7 mouse cellular contexts compared by ENCODE assay signal in the genomic region with DNA sequence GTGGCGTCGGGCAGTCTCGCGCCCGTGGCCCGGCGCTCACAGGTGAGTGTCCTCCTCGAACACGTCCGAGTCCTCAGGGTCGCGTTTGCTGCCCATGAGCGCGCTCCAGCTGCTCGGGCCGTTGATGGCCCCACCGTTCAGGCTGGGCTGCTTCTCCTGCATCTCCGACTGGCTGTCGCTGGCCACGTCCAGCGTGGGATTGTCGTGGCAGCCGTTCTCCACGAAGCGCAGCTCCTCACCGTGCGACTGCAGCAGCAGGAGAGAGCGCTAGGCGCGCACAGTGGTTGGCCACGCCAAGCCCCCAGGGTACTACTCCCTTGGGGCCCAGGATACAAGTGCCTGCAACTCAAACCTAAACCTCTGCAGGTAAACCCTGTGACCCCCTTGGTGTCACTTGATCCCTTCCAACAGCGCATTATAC. TPM values are rescaled to one million over a fixed set of nuclear protein-coding genes. Genes with fewer than 3 reads are reported as not detected.
DNase-seq lines count a peak whose midpoint lies in the region; ATAC-seq and TF ChIP-seq lines count a peak whose summit lies in the region.

No protein-coding gene starts in this region.

- peak overlapping the region; percentile 84 for H3K9ac ChIP-seq in embryonic facial prominence, embryonic 13.5 days
- H3K9ac ChIP-seq in intestine, embryonic 16.5 days (ENCODE audit: low read depth, low read length) = peak overlapping the region; percentile 86
- H3K9ac ChIP-seq in midbrain, embryonic 12.5 days (replicated peaks) = peak overlapping the region; percentile 65

- no peak for TF ChIP-seq POLR2A in bone marrow, adult 2 months (IDR thresholded peaks at IDR 0.05; ENCODE audit: borderline replicate concordance, control insufficient read depth, low read depth, low read length)

- H3K36me3 ChIP-seq in embryonic facial prominence, embryonic 13.5 days = peaks cover 28% of the 10 kb centered on the region
- peaks cover 5% of the 10 kb centered on the region; the same call in 1 of the 2 replicates for H3K36me3 ChIP-seq in intestine, embryonic 16.5 days (ENCODE audit: control insufficient read depth, insufficient read depth, low read length)
- peaks cover 41% of the 10 kb centered on the region for H3K36me3 ChIP-seq in midbrain, embryonic 12.5 days

- H3K27ac ChIP-seq in bone marrow, adult 2 months (ENCODE audit: control insufficient read depth, insufficient read depth, low read depth, low read length, poor library complexity) = peak overlapping the region; percentile 96
- H3K27ac ChIP-seq in embryonic facial prominence, embryonic 13.5 days = peak overlapping the region; percentile 87
- H3K27ac ChIP-seq in intestine, embryonic 16.5 days (ENCODE audit: low read length) = peak overlapping the region; percentile 75
- H3K27ac ChIP-seq in midbrain, embryonic 12.5 days (replicated peaks) = peak overlapping the region; percentile 82

- DNase-seq in left cerebral cortex, adult 18-20 months (ENCODE audit: low spot score in 2 of 2) = peak; percentile 45 to 61
- DNase-seq in left cerebral cortex, adult 11 months (ENCODE audit: low spot score) = no peak
- DNase-seq in thymus, postnatal 14 days = peak; percentile 55

- H3K4me1 ChIP-seq in bone marrow, adult 2 months (ENCODE audit: control insufficient read depth, insufficient read depth, low read length) = peaks cover 2% of the 10 kb centered on the region
- peaks cover 27% of the 10 kb centered on the region for H3K4me1 ChIP-seq in embryonic facial prominence, embryonic 13.5 days
- peaks cover 15% of the 10 kb centered on the region for H3K4me1 ChIP-seq in intestine, embryonic 16.5 days (ENCODE audit: control insufficient read depth, insufficient read depth, low read length)
- H3K4me1 ChIP-seq in midbrain, embryonic 12.5 days = peaks cover 19% of the 10 kb centered on the region

- ATAC-seq in embryonic facial prominence, embryonic 13.5 days (ENCODE audit: insufficient number of reproducible peaks, insufficient read depth, low FRiP score, low TSS enrichment, low read depth) = no peak
- peak; percentile 5; the same call in 1 of the 2 replicates for ATAC-seq in intestine, embryonic 16.5 days
- ATAC-seq in midbrain, embryonic 12.5 days (ENCODE audit: low FRiP score, low read depth) = no peak

- H3K27me3 ChIP-seq in embryonic facial prominence, embryonic 13.5 days = no peaks in the 10 kb centered on the region
- H3K27me3 ChIP-seq in intestine, embryonic 16.5 days (replicated peaks; ENCODE audit: control insufficient read depth, insufficient read depth, low read length) = no peaks in the 10 kb centered on the region
- 0 out of 2 replicates have a peak, but pooled peaks cover 6% of the 10 kb centered on the region for H3K27me3 ChIP-seq in midbrain, embryonic 12.5 days

- H3K4me3 ChIP-seq in bone marrow, adult 2 months (replicated peaks; ENCODE audit: control insufficient read depth, low read depth, low read length) = peak overlapping the region; percentile 59
- peak overlapping the region; percentile 88 for H3K4me3 ChIP-seq in embryonic facial prominence, embryonic 13.5 days
- peak overlapping the region; percentile 79 for H3K4me3 ChIP-seq in intestine, embryonic 16.5 days (ENCODE audit: low read length)
- H3K4me3 ChIP-seq in midbrain, embryonic 12.5 days = peak overlapping the region; percentile 81

- no peaks in the 10 kb centered on the region for H3K9me3 ChIP-seq in embryonic facial prominence, embryonic 13.5 days
- H3K9me3 ChIP-seq in intestine, embryonic 16.5 days (ENCODE audit: control insufficient read depth, low read length) = no peaks in the 10 kb centered on the region
- H3K9me3 ChIP-seq in midbrain, embryonic 12.5 days = no peaks in the 10 kb centered on the region

- H3K4me2 ChIP-seq in embryonic facial prominence, embryonic 13.5 days = peak overlapping the region; percentile 91
- peak overlapping the region; percentile 86 for H3K4me2 ChIP-seq in intestine, embryonic 16.5 days (ENCODE audit: low read depth, low read length)
- H3K4me2 ChIP-seq in midbrain, embryonic 12.5 days (replicated peaks) = peak overlapping the region; percentile 91

- 0 out of 2 replicates have a peak, but pooled peaks have one; percentile 2 for TF ChIP-seq CTCF in bone marrow, adult 2 months (IDR thresholded peaks at IDR 0.05; ENCODE audit: control insufficient read depth, insufficient read depth, low read length)

- WGBS in bone marrow, adult 2 months = 3% methylated on average over 30 of the region's 32 CpGs
- under 1% methylated on average over 31 of the region's 32 CpGs for WGBS in embryonic facial prominence, embryonic 13.5 days
- 1% methylated on average over 32 of the region's 32 CpGs for WGBS in intestine, embryonic 16.5 days
- under 1% methylated on average over 32 of the region's 32 CpGs for WGBS in midbrain, embryonic 12.5 days

RNA-seq across cellular contexts. Expression of gene Abtb1, which starts 1.0 kb away (rescaled TPM):
- total RNA-seq in left cerebral cortex, adult 18-20 months (2021) = 10 to 100 TPM; 38.8 to 44.3 TPM
- polyA plus RNA-seq in bone marrow, adult 2 months (2011; ENCODE audit: insufficient read depth, insufficient read length, low replicate concordance, missing spikeins) = 92.2 and 165 TPM in 2 replicates
- polyA plus RNA-seq in embryonic facial prominence, embryonic 13.5 days (2015; fragmentation: Nextera tagmentation; extraction: Ambion mirVana) = 33.8 and 34.4 TPM in 2 replicates
- polyA plus RNA-seq in intestine, embryonic 16.5 days (2015; fragmentation: Nextera tagmentation; extraction: Ambion mirVana) = 26.6 and 29.2 TPM in 2 replicates
- 27.7 and 30.0 TPM in 2 replicates for polyA plus RNA-seq in midbrain, embryonic 12.5 days (2016; fragmentation: Nextera tagmentation; extraction: Ambion mirVana)

RNA-seq across cellular contexts. Expression of gene Podxl2, which starts 32.1 kb away (rescaled TPM):
- 100 to 1,000 TPM; 202 to 219 TPM for total RNA-seq in left cerebral cortex, adult 18-20 months (2021)
- 2.5 and 2.6 TPM in 2 replicates for polyA plus RNA-seq in bone marrow, adult 2 months (2011; ENCODE audit: insufficient read depth, insufficient read length, low replicate concordance, missing spikeins)
- 141 and 143 TPM in 2 replicates for polyA plus RNA-seq in embryonic facial prominence, embryonic 13.5 days (2015; fragmentation: Nextera tagmentation; extraction: Ambion mirVana)
- 32.0 and 35.6 TPM in 2 replicates for polyA plus RNA-seq in intestine, embryonic 16.5 days (2015; fragmentation: Nextera tagmentation; extraction: Ambion mirVana)
- polyA plus RNA-seq in midbrain, embryonic 12.5 days (2016; fragmentation: Nextera tagmentation; extraction: Ambion mirVana) = 305 and 314 TPM in 2 replicates

RNA-seq across cellular contexts. Expression of gene Mcm2, which starts 55.8 kb away (rescaled TPM):
- 1 to 10 TPM; 3.7 to 6.8 TPM for total RNA-seq in left cerebral cortex, adult 18-20 months (2021)
- 78.2 and 120 TPM in 2 replicates for polyA plus RNA-seq in bone marrow, adult 2 months (2011; ENCODE audit: insufficient read depth, insufficient read length, low replicate concordance, missing spikeins)
- 124 and 131 TPM in 2 replicates for polyA plus RNA-seq in embryonic facial prominence, embryonic 13.5 days (2015; fragmentation: Nextera tagmentation; extraction: Ambion mirVana)
- polyA plus RNA-seq in intestine, embryonic 16.5 days (2015; fragmentation: Nextera tagmentation; extraction: Ambion mirVana) = 90.1 and 101 TPM in 2 replicates
- polyA plus RNA-seq in midbrain, embryonic 12.5 days (2016; fragmentation: Nextera tagmentation; extraction: Ambion mirVana) = 157 and 158 TPM in 2 replicates

RNA-seq across cellular contexts. Expression of gene Tpra1, which starts 59.3 kb away (rescaled TPM):
- 10 to 100 TPM; 45.5 to 47.2 TPM for total RNA-seq in left cerebral cortex, adult 18-20 months (2021)
- 45.8 and 74.0 TPM in 2 replicates for polyA plus RNA-seq in bone marrow, adult 2 months (2011; ENCODE audit: insufficient read depth, insufficient read length, low replicate concordance, missing spikeins)
- polyA plus RNA-seq in embryonic facial prominence, embryonic 13.5 days (2015; fragmentation: Nextera tagmentation; extraction: Ambion mirVana) = 93.2 and 93.5 TPM in 2 replicates
- polyA plus RNA-seq in intestine, embryonic 16.5 days (2015; fragmentation: Nextera tagmentation; extraction: Ambion mirVana) = 73.7 and 77.0 TPM in 2 replicates
- 53.6 and 61.7 TPM in 2 replicates for polyA plus RNA-seq in midbrain, embryonic 12.5 days (2016; fragmentation: Nextera tagmentation; extraction: Ambion mirVana)
